Mouse (Mus musculus): ENCODE data around the gene Gm44579.
A peak's percentile ranks its signal among the peaks of the same experiment; 100 is the strongest.

Gene Gm44579

DNA sequence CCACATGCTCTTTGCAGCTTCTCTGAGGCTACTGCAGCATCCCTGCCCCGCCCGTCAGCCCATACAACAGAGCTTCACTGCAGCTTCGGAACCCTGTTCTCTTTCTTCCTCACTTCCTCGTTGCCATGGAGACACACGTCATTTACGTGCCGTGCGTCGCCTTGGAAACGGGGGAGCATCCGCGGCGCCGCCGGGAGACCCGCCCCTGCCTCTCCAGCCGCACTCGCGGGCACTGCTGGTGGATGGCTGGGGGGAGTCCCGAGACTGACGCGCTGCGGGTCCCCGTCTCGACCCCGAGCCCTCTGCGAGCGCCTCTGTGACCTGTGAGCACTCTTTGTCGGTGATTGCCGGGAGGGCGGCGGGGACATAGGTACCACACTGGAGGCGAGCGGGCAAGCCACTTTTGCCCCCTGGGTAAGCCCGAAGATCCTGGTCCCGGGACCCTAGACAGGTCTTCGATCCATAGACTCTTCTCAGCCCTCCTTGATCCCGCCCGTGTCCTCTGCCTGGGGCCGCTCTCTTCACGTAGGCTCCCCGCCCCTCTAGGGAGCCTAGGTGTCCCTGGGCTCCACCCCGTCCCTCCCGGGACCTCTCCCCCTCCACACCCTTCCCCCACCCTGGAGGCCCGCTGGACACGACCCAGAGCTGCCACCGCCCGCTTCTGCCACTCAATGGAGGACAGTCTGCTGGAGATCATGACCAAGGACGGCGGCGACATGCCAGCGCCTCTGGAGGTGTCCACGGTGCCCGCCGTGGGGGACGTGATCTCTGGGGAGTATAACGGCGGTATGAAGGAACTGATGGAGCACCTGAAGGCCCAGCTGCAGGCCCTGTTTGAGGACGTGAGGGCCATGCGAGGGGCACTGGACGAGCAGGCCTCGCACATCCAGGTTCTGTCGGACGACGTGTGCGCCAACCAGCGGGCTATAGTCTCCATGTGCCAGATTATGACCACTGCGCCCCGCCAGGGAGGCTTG is 52.8 kb downstream of the Gm44579 start:
- peak; percentile 64 to 77 for DNase-seq (ENCODE audit: low spot score in 2 of 2)

- DNase-seq (ENCODE audit: low spot score in 2 of 2) = no peak
Observed at GRCm38 (mm10) chr15:98166963-98167644, 53.7 kb downstream of the Gm44579 start, which contains the start of gene Ccdc184. Ccdc184 (plus strand) TSS chr15:98167158.

- no peak for DNase-seq (ENCODE audit: low spot score in 2 of 2)
Observed at GRCm38 (mm10) chr15:98165525-98165924, 55.3 kb downstream of the Gm44579 start, which contains the start of gene Asb8. Asb8 (minus strand) TSS chr15:98165625.

DNA sequence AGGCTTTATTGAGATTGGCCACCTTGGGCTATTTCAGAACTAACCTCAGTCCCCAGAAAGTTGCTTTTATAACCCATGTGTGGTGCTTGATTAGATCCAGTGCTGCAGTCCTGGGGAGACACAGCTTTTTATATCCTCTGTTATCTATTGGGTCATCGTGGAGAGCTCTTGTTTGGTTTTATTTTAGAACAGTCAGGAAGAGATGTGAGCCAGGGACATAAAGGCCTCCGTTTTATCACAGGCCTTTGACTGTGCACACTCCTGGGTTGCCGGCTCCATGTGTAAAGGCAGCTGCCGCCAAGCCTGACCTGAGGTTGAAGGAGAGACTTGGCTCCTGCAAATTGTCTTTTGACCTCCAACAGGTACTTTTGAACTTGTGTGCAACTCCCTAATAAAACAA is 58.2 kb downstream of the Gm44579 start:
- DNase-seq (ENCODE audit: low spot score in 2 of 2) = no peak

GRCm38 (mm10) chr15:98161026-98161805 is 59.6 kb downstream of the Gm44579 start:
- DNase-seq (ENCODE audit: low spot score in 2 of 2) = no peak

GRCm38 (mm10) chr15:98157253-98157652 is 63.5 kb downstream of the Gm44579 start:
- DNase-seq (ENCODE audit: low spot score in 2 of 2) = no peak

GRCm38 (mm10) chr15:98155944-98156343 is 64.8 kb downstream of the Gm44579 start:
- no peak for DNase-seq (ENCODE audit: low spot score in 2 of 2)

- DNase-seq (ENCODE audit: low spot score in 2 of 2) = no peak
Observed at GRCm38 (mm10) chr15:98155272-98155671, 65.5 kb downstream of the Gm44579 start.

- no peak for DNase-seq (ENCODE audit: low spot score in 2 of 2)
Observed at GRCm38 (mm10) chr15:98154631-98155030, 66.1 kb downstream of the Gm44579 start.

DNA sequence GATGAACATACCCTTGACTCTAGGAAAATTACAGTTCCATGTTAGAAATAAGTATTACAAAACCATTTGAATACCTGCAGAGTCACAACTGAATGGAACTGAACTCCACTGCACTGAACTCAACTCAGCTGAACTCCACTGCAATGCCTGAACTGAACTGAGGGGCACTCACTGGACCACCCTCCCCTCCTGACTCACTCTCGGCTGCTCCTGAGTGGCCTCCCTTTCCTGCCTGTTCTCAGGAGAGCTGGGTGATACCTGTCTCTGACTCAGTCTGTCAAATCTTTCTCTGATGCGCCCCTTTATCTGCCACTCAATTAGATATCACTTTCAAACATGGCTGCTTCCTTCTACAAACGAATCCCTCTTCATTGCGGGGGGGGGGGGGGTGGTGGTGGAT is 66.6 kb downstream of the Gm44579 start:
- DNase-seq (ENCODE audit: low spot score in 2 of 2) = no peak

GRCm38 (mm10) chr15:98153625-98154024 is 67.2 kb downstream of the Gm44579 start:
- no peak for DNase-seq (ENCODE audit: low spot score in 2 of 2)

DNA sequence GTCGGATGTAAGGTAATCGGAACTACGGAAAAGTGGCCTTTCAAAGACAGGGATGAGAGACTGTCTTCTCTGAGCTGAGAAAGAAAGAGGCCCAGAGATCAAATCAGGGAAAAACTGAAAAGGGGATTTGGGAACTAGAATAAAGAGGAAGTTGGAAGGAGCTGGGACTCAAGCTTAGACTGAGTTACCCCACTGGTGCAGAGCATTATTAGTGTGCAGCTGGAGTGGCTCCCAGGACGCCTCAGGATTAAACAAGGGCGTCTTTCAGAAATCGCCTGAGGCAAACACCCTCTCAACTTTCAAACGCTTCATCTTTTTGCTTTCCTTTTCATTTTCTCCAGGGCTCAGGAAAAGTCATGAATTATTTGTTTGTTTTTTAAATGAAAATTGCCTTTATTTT is 67.9 kb downstream of the Gm44579 start:
- DNase-seq (ENCODE audit: low spot score in 2 of 2) = no peak

- no peak for DNase-seq (ENCODE audit: low spot score in 2 of 2)
Observed at GRCm38 (mm10) chr15:98149166-98149602, 71.6 kb downstream of the Gm44579 start.

DNA sequence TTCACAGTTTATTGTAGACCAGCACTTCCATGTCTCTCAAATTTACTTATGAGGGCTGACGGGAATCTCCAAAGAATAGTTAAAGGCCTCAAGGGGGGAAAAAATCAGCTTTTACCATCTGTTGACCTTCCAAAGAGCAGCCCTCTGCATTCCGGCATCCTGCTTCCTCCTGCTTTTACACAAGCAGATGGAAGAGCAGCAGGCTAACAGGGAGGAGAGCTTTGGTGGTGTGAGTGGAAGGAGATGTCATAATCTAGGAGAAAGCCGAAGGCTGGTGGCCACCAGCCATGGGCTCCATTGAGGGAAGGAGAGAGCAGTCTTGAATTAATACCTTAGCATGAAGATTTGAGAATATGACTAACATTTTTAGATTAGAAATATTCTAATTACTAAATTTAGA is 72.4 kb downstream of the Gm44579 start:
- no peak for DNase-seq (ENCODE audit: low spot score in 2 of 2)

GRCm38 (mm10) chr15:98145559-98146181 is 75.1 kb downstream of the Gm44579 start:
- peak; percentile 91 to 94 for DNase-seq (ENCODE audit: low spot score in 2 of 2)

DNA sequence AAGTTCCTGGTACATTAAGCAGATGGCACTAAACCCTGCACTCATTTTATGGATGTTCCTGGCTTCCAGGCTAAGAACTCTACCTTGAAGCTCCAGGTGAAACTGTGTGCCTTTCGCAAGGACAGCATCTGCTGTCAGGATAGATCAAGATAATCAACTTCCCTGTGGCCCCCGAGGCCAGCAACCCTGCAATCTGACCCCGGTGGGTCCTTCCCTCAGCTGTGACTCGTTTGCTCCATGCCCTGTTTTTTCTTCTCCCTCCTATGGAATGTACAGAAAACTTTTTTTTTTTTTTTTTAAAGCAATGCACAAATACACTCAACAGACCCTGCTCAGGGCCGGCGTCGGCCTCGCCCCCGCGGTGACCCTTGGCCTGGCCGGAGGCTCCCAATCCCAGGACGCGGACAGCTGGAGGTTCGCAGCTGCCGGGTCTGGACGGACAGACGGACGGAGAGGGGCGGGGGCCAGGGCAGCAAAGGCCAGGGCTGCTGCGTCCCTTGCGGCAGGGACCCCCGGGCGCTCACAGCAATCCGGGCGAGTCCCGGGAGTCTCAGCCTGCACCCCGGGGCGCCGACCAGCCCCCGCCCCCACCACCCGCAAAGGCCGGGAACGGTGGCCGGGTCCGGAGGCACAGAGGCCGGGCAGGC is 75.8 kb downstream of the Gm44579 start:
- DNase-seq (ENCODE audit: low spot score in 2 of 2) = peak in 1 of 2 experiments; percentile 26

DNA sequence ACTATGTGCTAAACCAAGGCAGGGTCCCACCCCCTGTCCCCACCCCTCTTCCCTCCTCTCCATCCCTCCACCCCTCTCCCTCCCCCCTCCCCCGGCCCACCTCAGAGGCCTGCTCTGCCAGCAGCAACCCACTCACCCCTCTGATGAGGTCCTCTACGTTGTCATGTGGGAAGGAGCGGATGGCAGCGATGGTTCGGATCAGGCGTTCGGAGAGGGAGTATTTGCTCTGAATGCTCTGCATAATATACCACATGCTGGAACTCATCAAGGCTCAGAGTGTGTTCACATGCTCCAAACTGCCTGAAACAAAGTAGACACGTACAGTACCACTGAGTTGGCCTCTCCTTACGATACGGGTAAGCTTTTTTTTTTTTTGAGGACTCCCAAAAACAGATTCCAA is 78.3 kb downstream of the Gm44579 start:
- no peak for DNase-seq (ENCODE audit: low spot score in 2 of 2)

DNA sequence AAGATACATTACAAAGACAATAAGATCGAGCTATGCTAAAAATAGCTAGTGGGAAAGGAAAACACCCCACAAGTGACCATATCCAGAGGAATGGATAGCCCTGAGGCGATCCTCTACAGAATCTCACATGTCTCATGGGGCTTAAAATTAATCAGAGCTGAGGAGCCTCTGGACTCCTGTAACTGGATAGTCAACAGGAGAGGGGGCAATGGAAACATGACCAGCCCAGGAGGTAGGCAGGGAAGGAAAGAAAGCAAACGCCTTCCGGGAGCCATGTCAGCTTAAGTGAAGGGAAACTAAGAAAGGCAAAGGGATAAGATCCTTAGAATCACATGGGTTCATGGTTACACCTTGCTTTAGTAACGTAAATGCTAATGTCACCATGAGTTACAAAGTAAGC is 80.0 kb downstream of the Gm44579 start:
- DNase-seq (ENCODE audit: low spot score in 2 of 2) = no peak

- no peak for DNase-seq (ENCODE audit: low spot score in 2 of 2)
Observed at GRCm38 (mm10) chr15:98139763-98140162, 81.0 kb downstream of the Gm44579 start.

DNA sequence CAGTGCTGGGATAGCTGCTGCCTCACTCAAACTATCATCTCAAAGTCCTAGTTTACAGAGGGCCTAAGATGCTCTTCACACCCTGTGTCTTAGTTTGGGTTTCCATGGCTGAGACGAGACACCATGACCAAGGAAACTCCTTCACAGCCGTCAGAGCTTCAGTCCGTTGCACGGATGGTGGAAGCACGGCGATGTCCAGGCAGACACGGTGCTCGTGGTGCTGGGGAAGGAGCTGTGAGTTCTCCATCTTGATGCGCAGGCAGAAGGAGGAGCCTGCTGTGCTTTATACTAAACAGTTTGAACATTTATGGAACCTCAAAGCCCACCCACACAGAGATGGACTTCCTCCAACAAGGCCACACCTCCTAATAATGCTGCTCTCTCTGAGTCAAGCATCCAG is 83.9 kb downstream of the Gm44579 start:
- no peak for DNase-seq (ENCODE audit: low spot score in 2 of 2)
